Mouse (Mus musculus) MEL (cell line): ENCODE data around the gene Pdcd11. TPM values are rescaled to one million over a fixed set of nuclear protein-coding genes. Genes with fewer than 3 reads are reported as not detected.

Source experiments
- DNase-seq: peaks from one replicate; pipeline ENCODE4 v3.0.0; 2011; ENCODE audit warnings: low read depth, low spot score
- H3K27ac ChIP-seq: 2 replicates; pipeline ENCODE4 v1.5.1; 2012; ENCODE audit warnings: low read depth, mild to moderate bottlenecking, control low read depth, low read length, moderate library complexity; ENCODE audit not compliant: control insufficient read depth
- H3K27me3 ChIP-seq, 2 experiments: fragments of 150-350 bp in 1 of 2; sonication (generic) in 1 of 2; 2 replicates each; pipeline ENCODE4 v1.6.1; 2012; ENCODE audit warnings: low read length in 2 of 2, mild to moderate bottlenecking in 2 of 2, improper control_type of control experiment in 1 of 2, moderate library complexity in 1 of 2; ENCODE audit not compliant: insufficient read depth in 2 of 2, control insufficient read depth in 1 of 2
- H3K36me3 ChIP-seq, 2 experiments: 2 replicates each; pipeline ENCODE4 v1.6.1; 2012 to 2014; ENCODE audit warnings: low read length in 2 of 2, improper control_type of control experiment in 1 of 2, inconsistent platforms in 1 of 2, mild to moderate bottlenecking in 1 of 2; ENCODE audit not compliant: insufficient read depth in 2 of 2, control insufficient read depth in 1 of 2
- H3K4me1 ChIP-seq, 2 experiments: fragments of 150-350 bp in 1 of 2; sonication (generic) in 1 of 2; 2 replicates each; pipeline ENCODE4 v1.6.1; 2012; ENCODE audit warnings: low read length in 2 of 2, improper control_type of control experiment in 1 of 2, mild to moderate bottlenecking in 1 of 2; ENCODE audit not compliant: insufficient read depth in 2 of 2, control insufficient read depth in 1 of 2
- H3K4me3 ChIP-seq, 2 experiments: fragments of 150-350 bp in 1 of 2; sonication (generic) in 1 of 2; 2 replicates each; pipeline ENCODE4 v1.5.1; 2012; ENCODE audit warnings: low read depth in 2 of 2, low read length in 2 of 2, mild to moderate bottlenecking in 2 of 2, moderate library complexity in 2 of 2, control low read depth in 1 of 2, improper control_type of control experiment in 1 of 2; ENCODE audit not compliant: control insufficient read depth in 1 of 2, insufficient read depth in 1 of 2
- H3K79me2 ChIP-seq: 2 replicates; pipeline ENCODE4 v1.6.1; 2012; ENCODE audit warnings: mild to moderate bottlenecking, low read length, moderate library complexity; ENCODE audit not compliant: control insufficient read depth, poor library complexity, insufficient read depth
- H3K9ac ChIP-seq: 2 replicates; pipeline ENCODE4 v1.6.1; 2012; ENCODE audit warnings: low read depth, mild to moderate bottlenecking, control low read depth, low read length, moderate library complexity; ENCODE audit not compliant: control insufficient read depth, poor library complexity, severe bottlenecking
- H3K9me3 ChIP-seq: fragments of 150-350 bp; sonication (generic); replicated peaks from 2 replicates; pipeline ENCODE4 v1.6.1; 2012; ENCODE audit warnings: mild to moderate bottlenecking, low read length, improper control_type of control experiment, moderate library complexity; ENCODE audit not compliant: insufficient read depth
- BHLHE40 ChIP-seq: IDR thresholded peaks from 2 replicates; pipeline ENCODE4 v1.6.1; 2012; ENCODE audit warnings: low read depth, mild to moderate bottlenecking, inconsistent platforms, low read length, improper control_type of control experiment, borderline replicate concordance
- CHD1 ChIP-seq: IDR thresholded peaks from 2 replicates; pipeline ENCODE4 v1.6.1; 2012; ENCODE audit warnings: low read depth, mild to moderate bottlenecking, inconsistent platforms, low read length, improper control_type of control experiment
- CHD2 ChIP-seq: IDR thresholded peaks from 2 replicates; pipeline ENCODE4 v1.6.1; 2011; ENCODE audit warnings: low read length, improper control_type of control experiment
- CTCF ChIP-seq, 3 experiments: IDR thresholded peaks in 2 of 3; conservative IDR thresholded peaks in 1 of 3; 2 replicates each; pipeline ENCODE4 v1.5.1; 2011 to 2012; ENCODE audit warnings: low read length in 3 of 3, low read depth in 2 of 3, mild to moderate bottlenecking in 2 of 3, improper control_type of control experiment in 1 of 3, inconsistent platforms in 1 of 3, mixed read lengths in 1 of 3, moderate library complexity in 1 of 3; ENCODE audit not compliant: control insufficient read depth in 1 of 3, insufficient read depth in 1 of 3, poor library complexity in 1 of 3, severe bottlenecking in 1 of 3
- ELF1 ChIP-seq: IDR thresholded peaks from 2 replicates; pipeline ENCODE4 v1.6.1; 2014; ENCODE audit warnings: low read depth, mild to moderate bottlenecking, inconsistent platforms, low read length, improper control_type of control experiment, moderate library complexity
- EP300 ChIP-seq, 2 experiments: IDR thresholded peaks; 2 replicates each; pipeline ENCODE4 v1.6.1; 2011; ENCODE audit warnings: improper control_type of control experiment in 2 of 2, low read length in 2 of 2, low read depth in 1 of 2, mild to moderate bottlenecking in 1 of 2
- ETS1 ChIP-seq: IDR thresholded peaks from 2 replicates; pipeline ENCODE4 v1.6.1; 2012; ENCODE audit warnings: low read depth, mild to moderate bottlenecking, inconsistent platforms, low read length, improper control_type of control experiment, moderate library complexity
- GABPA ChIP-seq: IDR thresholded peaks from 2 replicates; pipeline ENCODE4 v1.6.1; 2012; ENCODE audit warnings: low read depth, mild to moderate bottlenecking, inconsistent platforms, low read length, improper control_type of control experiment, moderate library complexity
- GATA1 ChIP-seq: IDR thresholded peaks from 2 replicates; pipeline ENCODE4 v1.6.1; 2011; ENCODE audit warnings: low read depth, low read length, improper control_type of control experiment
- HCFC1 ChIP-seq: IDR thresholded peaks from 2 replicates; pipeline ENCODE4 v1.6.1; 2012; ENCODE audit warnings: low read depth, mild to moderate bottlenecking, inconsistent platforms, low read length, improper control_type of control experiment, moderate library complexity
- JUND ChIP-seq: IDR thresholded peaks from 2 replicates; pipeline ENCODE4 v1.6.1; 2011; ENCODE audit warnings: low read depth, mild to moderate bottlenecking, improper control_type of control experiment, low read length
- KAT2A ChIP-seq: conservative IDR thresholded peaks from 2 replicates; pipeline ENCODE4 v1.6.1; 2012; ENCODE audit warnings: low read depth, low read length, improper control_type of control experiment, inconsistent platforms
- MAFK ChIP-seq: IDR thresholded peaks from 2 replicates; pipeline ENCODE4 v1.6.1; 2011; ENCODE audit warnings: low read depth, mild to moderate bottlenecking, low read length, improper control_type of control experiment, borderline replicate concordance
- MAX ChIP-seq: IDR thresholded peaks from 2 replicates; pipeline ENCODE4 v1.6.1; 2011; ENCODE audit warnings: low read length, improper control_type of control experiment
- MAZ ChIP-seq: IDR thresholded peaks from 2 replicates; pipeline ENCODE4 v1.6.1; 2012; ENCODE audit warnings: low read depth, mild to moderate bottlenecking, inconsistent platforms, low read length, improper control_type of control experiment
- MEF2A ChIP-seq: IDR thresholded peaks from 2 replicates; pipeline ENCODE4 v1.6.1; 2014; ENCODE audit warnings: low read depth, mild to moderate bottlenecking, inconsistent platforms, low read length, improper control_type of control experiment; ENCODE audit not compliant: poor library complexity, insufficient replicate concordance, severe bottlenecking; ENCODE audit errors: extremely low read depth
- MXI1 ChIP-seq: IDR thresholded peaks from 2 replicates; pipeline ENCODE4 v1.6.1; 2011; ENCODE audit warnings: mild to moderate bottlenecking, low read depth, low read length, improper control_type of control experiment
- MYB ChIP-seq: IDR thresholded peaks from 2 replicates; pipeline ENCODE4 v1.6.1; 2011; ENCODE audit warnings: mild to moderate bottlenecking, low read depth, low read length, improper control_type of control experiment
- MYC ChIP-seq: IDR thresholded peaks from 2 replicates; pipeline ENCODE4 v1.6.1; 2011; ENCODE audit warnings: low read depth, mild to moderate bottlenecking, low read length, improper control_type of control experiment, moderate library complexity
- NELFE ChIP-seq: IDR thresholded peaks from 2 replicates; pipeline ENCODE4 v1.6.1; 2011; ENCODE audit warnings: low read depth, low read length, improper control_type of control experiment
- NRF1 ChIP-seq: IDR thresholded peaks from 2 replicates; pipeline ENCODE4 v1.6.1; 2014; ENCODE audit warnings: low read depth, mild to moderate bottlenecking, inconsistent platforms, low read length, improper control_type of control experiment, moderate library complexity; ENCODE audit not compliant: poor library complexity, insufficient read depth, severe bottlenecking
- POLR2A ChIP-seq, 2 experiments: IDR thresholded peaks; 2 replicates each; pipeline ENCODE4 v1.6.1; 2011 to 2012; ENCODE audit warnings: low read length in 2 of 2, mild to moderate bottlenecking in 2 of 2, control low read depth in 1 of 2, improper control_type of control experiment in 1 of 2, low read depth in 1 of 2, moderate library complexity in 1 of 2; ENCODE audit not compliant: control insufficient read depth in 1 of 2, insufficient read depth in 1 of 2, poor library complexity in 1 of 2
- POLR2AphosphoS2 ChIP-seq: IDR thresholded peaks from 2 replicates; pipeline ENCODE4 v1.6.1; 2011; ENCODE audit warnings: low read length, improper control_type of control experiment
- POLR2AphosphoS5 ChIP-seq: IDR thresholded peaks from 2 replicates; pipeline ENCODE4 v1.6.1; 2012; ENCODE audit warnings: low read depth, borderline replicate concordance, mild to moderate bottlenecking, inconsistent platforms, low read length, moderate library complexity, mixed read lengths
- RAD21 ChIP-seq: IDR thresholded peaks from 2 replicates; pipeline ENCODE4 v1.6.1; 2011; ENCODE audit warnings: mild to moderate bottlenecking, low read depth, low read length, improper control_type of control experiment
- RCOR1 ChIP-seq: IDR thresholded peaks from 2 replicates; pipeline ENCODE4 v1.6.1; 2012; ENCODE audit warnings: low read depth, mild to moderate bottlenecking, inconsistent platforms, low read length, improper control_type of control experiment
- SIN3A ChIP-seq: IDR thresholded peaks from 2 replicates; pipeline ENCODE4 v1.6.1; 2012; ENCODE audit warnings: low read length, improper control_type of control experiment, inconsistent platforms
- SMC3 ChIP-seq: IDR thresholded peaks from 2 replicates; pipeline ENCODE4 v1.6.1; 2011; ENCODE audit warnings: low read depth, low read length, improper control_type of control experiment
- TAL1 ChIP-seq: IDR thresholded peaks from 2 replicates; pipeline ENCODE4 v1.6.1; 2012; ENCODE audit warnings: mild to moderate bottlenecking, inconsistent platforms, low read length, moderate library complexity, mixed read lengths
- TBP ChIP-seq: IDR thresholded peaks from 2 replicates; pipeline ENCODE4 v1.8.0; 2011; ENCODE audit warnings: low read depth, low read length, improper control_type of control experiment
- TCF12 ChIP-seq: IDR thresholded peaks from 2 replicates; pipeline ENCODE4 v1.6.1; 2014; ENCODE audit warnings: low read depth, mild to moderate bottlenecking, inconsistent platforms, low read length, improper control_type of control experiment, moderate library complexity
- UBTF ChIP-seq: IDR thresholded peaks from 2 replicates; pipeline ENCODE4 v1.6.1; 2012; ENCODE audit warnings: low read depth, mild to moderate bottlenecking, inconsistent platforms, low read length, improper control_type of control experiment, moderate library complexity, borderline replicate concordance; ENCODE audit not compliant: insufficient read depth
- USF2 ChIP-seq, 2 experiments: IDR thresholded peaks; 2 replicates each; pipeline ENCODE4 v1.6.1; 2011 to 2012; ENCODE audit warnings: improper control_type of control experiment in 2 of 2, low read length in 2 of 2, borderline replicate concordance in 1 of 2, inconsistent platforms in 1 of 2, low read depth in 1 of 2, mild to moderate bottlenecking in 1 of 2; ENCODE audit not compliant: insufficient read depth in 1 of 2
- ZC3H11A ChIP-seq: IDR thresholded peaks from 2 replicates; pipeline ENCODE4 v1.6.1; 2012; ENCODE audit warnings: low read depth, mild to moderate bottlenecking, inconsistent platforms, low read length, improper control_type of control experiment
- ZKSCAN1 ChIP-seq: IDR thresholded peaks from 2 replicates; pipeline ENCODE4 v1.6.1; 2012; ENCODE audit warnings: low read depth, mild to moderate bottlenecking, inconsistent platforms, low read length, improper control_type of control experiment, moderate library complexity
- ZMIZ1 ChIP-seq: IDR thresholded peaks from 2 replicates; pipeline ENCODE4 v1.6.1; 2012; ENCODE audit warnings: low read depth, mild to moderate bottlenecking, inconsistent platforms, low read length, improper control_type of control experiment, moderate library complexity
- ZNF384 ChIP-seq: IDR thresholded peaks from 2 replicates; pipeline ENCODE4 v1.6.1; 2012; ENCODE audit warnings: low read depth, mild to moderate bottlenecking, inconsistent platforms, low read length, improper control_type of control experiment
- polyA plus RNA-seq, 2 experiments: library from polyadenylated mRNA; stranded (reverse) in 1 of 2; unstranded in 1 of 2; fragments of >175 nt in 1 of 2; fragments of >200 nt in 1 of 2; gene quantifications; 2 replicates each; pipeline versions ENCODE4 v1.2.1 to v1.2.4; 2012; ENCODE audit warnings: low replicate concordance in 2 of 2, low read depth in 1 of 2; ENCODE audit not compliant: insufficient read length in 2 of 2, insufficient read depth in 1 of 2, missing spikeins in 1 of 2
- total RNA-seq: library from RNA; depleted of rRNA; stranded (reverse); fragments of 300-350 nt; gene quantifications from 2 replicates; pipeline ENCODE4 v1.2.3, GENCODE M21; 2012

Pdcd11 gene
- total and polyA plus RNA-seq, 3 experiments = 79.6 to 107 (median 81.8) TPM

DNA sequence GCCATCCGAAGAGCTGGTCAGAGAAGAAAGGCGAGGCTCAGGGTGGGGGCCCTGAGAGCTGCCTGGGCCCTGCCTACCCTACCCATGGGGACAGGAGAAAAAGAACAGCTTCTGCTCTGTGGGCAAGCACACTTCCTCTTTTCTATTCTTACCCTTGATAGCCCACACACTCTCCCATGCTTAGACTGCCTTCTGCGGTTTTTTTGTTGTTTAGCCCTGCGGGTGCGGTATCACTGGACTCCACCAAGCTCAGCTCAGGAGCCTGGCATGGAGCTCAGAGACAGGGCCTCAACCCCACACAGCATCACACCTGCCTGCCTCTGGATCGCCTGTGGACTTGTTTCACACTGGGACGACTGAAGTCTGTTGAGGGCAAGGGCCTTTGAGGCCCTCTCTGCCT is 42.6 kb downstream of the Pdcd11 start:
- Histone ChIP-seq H3K79me2 (peaks cover 6% of the 10 kb centered on the region; the same call in 1 of the 2 replicates), H3K27ac (peak overlapping the region; percentile 74), H3K9me3 (no peaks in the 10 kb centered on the region), H3K27me3 (no peaks in the 10 kb centered on the region), H3K4me3 (no peak overlapping the region), H3K4me1 (peaks cover 8 to 27% of the 10 kb centered on the region in 2 experiments), H3K9ac (peak overlapping the region; percentile 38), H3K36me3 (peaks cover 11 to 25% of the 10 kb centered on the region in 2 experiments)
- peak; percentile 92 for DNase-seq
- TF ChIP-seq POLR2A (IDR thresholded peaks at IDR 0.05; ENCODE audit: control insufficient read depth in 1 of 2, insufficient read depth in 1 of 2, low read depth in 1 of 2, low read length in 2 of 2, poor library complexity in 1 of 2) (no peak), ZKSCAN1 (no peak), CTCF (IDR thresholded peaks at IDR 0.05 in 2 of 3, conservative IDR thresholded peaks at IDR 0.05 in 1 of 3; ENCODE audit: control insufficient read depth in 1 of 3, insufficient read depth in 1 of 3, low read depth in 2 of 3, low read length in 3 of 3, poor library complexity in 1 of 3, severe bottlenecking in 1 of 3) (no peak), TBP (peak; percentile 51; the same call in 1 of the 2 replicates), POLR2AphosphoS5 (no peak), ETS1 (peak; percentile 79), JUND (0 out of 2 replicates have a peak, but pooled peaks have one; percentile 50), MAFK (peak; percentile 49; the same call in 1 of the 2 replicates), ZC3H11A (no peak), SIN3A (peak; percentile 91), TAL1 (peak; percentile 36; the same call in 1 of the 2 replicates), SMC3 (peak; percentile 13; the same call in 1 of the 2 replicates), CHD1 (no peak), RCOR1 (peak; percentile 84), EP300 (IDR thresholded peaks at IDR 0.05; ENCODE audit: low read depth in 1 of 2, low read length in 2 of 2) (peak; percentile 82 to 94), MAZ (peak; percentile 86), MYB (no peak), ZMIZ1 (0 out of 2 replicates have a peak, but pooled peaks have one; percentile 58), UBTF (no peak), ZNF384 (peak; percentile 50; the same call in 1 of the 2 replicates), MXI1 (peak; percentile 71; the same call in 1 of the 2 replicates), MEF2A (peak; percentile 92; the same call in 1 of the 2 replicates), GABPA (no peak; the same call in 1 of the 2 replicates), ELF1 (peak; percentile 58), MAX (peak; percentile 53), NRF1 (no peak), KAT2A (no peak), GATA1 (peak; percentile 49; the same call in 1 of the 2 replicates), POLR2AphosphoS2 (no peak), CHD2 (peak; percentile 19; the same call in 1 of the 2 replicates), USF2 (IDR thresholded peaks at IDR 0.05; ENCODE audit: borderline replicate concordance in 1 of 2, insufficient read depth in 1 of 2, low read depth in 1 of 2, low read length in 2 of 2) (no peak), HCFC1 (no peak), MYC (peak; percentile 81), NELFE (peak; percentile 27; the same call in 1 of the 2 replicates), TCF12 (peak; percentile 62), RAD21 (no peak), BHLHE40 (no peak; the same call in 1 of the 2 replicates)
